Mouse (Mus musculus): ENCODE results near the gene Zeb2. TPM values are rescaled to one million over a fixed set of nuclear protein-coding genes. Genes with fewer than 3 reads are reported as not detected.
"Not testable (repeated sequence)": the region's sequence is repeated elsewhere in the genome, so short reads cannot be mapped to it uniquely, and the experiment has no call there.

The Zeb2 gene
- polyA plus RNA-seq, 1 experiment from 2014 or later, result 50.2 TPM

- Histone ChIP-seq H3K36me3 (no peaks in the 10 kb centered on the region), H3K9ac (replicated peaks) (no peak overlapping the region), H3K27ac (no peak overlapping the region), H3K27me3 (no peaks in the 10 kb centered on the region), H3K4me2 (replicated peaks) (no peak overlapping the region), H3K9me3 (no peaks in the 10 kb centered on the region), H3K4me3 (replicated peaks) (no peak overlapping the region), H3K4me1 (replicated peaks) (no peaks in the 10 kb centered on the region)
- ATAC-seq, result no peak
- 76% methylated on average over 5 of the region's 5 CpGs for WGBS
Observed at GRCm38 (mm10) chr2:45123490-45123889, 6.3 kb upstream of the Zeb2 start.

GRCm38 (mm10) chr2:45118121-45118520, 926 bp upstream of the Zeb2 start:
- WGBS, result 30% methylated on average over 3 of the region's 3 CpGs
- Histone ChIP-seq H3K27me3 (no peaks in the 10 kb centered on the region), H3K9me3 (no peaks in the 10 kb centered on the region), H3K4me1 (replicated peaks) (peaks cover 33% of the 10 kb centered on the region), H3K9ac (replicated peaks) (no peak overlapping the region), H3K4me2 (replicated peaks) (no peak overlapping the region), H3K4me3 (replicated peaks) (no peak overlapping the region), H3K27ac (no peak overlapping the region), H3K36me3 (no peaks in the 10 kb centered on the region)
- ATAC-seq, result no peak

- H3K9ac ChIP-seq (replicated peaks), result peak overlapping the region; percentile 72
- H3K4me2 ChIP-seq (replicated peaks), result peak overlapping the region; percentile 77
- peaks cover 34% of the 10 kb centered on the region for H3K4me1 ChIP-seq (replicated peaks)
- no peaks in the 10 kb centered on the region for H3K36me3 ChIP-seq
- H3K27ac ChIP-seq, result 0 out of 2 replicates have a peak overlapping the region, but pooled peaks have one; percentile 85
- no peaks in the 10 kb centered on the region for H3K27me3 ChIP-seq
- 15% methylated on average over 7 of the region's 7 CpGs for WGBS
- H3K4me3 ChIP-seq (replicated peaks), result peak overlapping the region; percentile 57
- no peaks in the 10 kb centered on the region for H3K9me3 ChIP-seq
- no peak for ATAC-seq
Observed at GRCm38 (mm10) chr2:45117592-45117991, 397 bp upstream of the Zeb2 start.

- H3K4me2 ChIP-seq (replicated peaks), result peak overlapping the region; percentile 77
- peak; percentile 21 for ATAC-seq
- WGBS, result under 1% methylated on average over 25 of the region's 25 CpGs
- peak overlapping the region; percentile 57 for H3K4me3 ChIP-seq (replicated peaks)
- peak overlapping the region; percentile 72 for H3K9ac ChIP-seq (replicated peaks)
- no peaks in the 10 kb centered on the region for H3K27me3 ChIP-seq
- no peaks in the 10 kb centered on the region for H3K36me3 ChIP-seq
- H3K9me3 ChIP-seq, result no peaks in the 10 kb centered on the region
- peak overlapping the region; percentile 85 for H3K27ac ChIP-seq
- H3K4me1 ChIP-seq (replicated peaks), result peaks cover 36% of the 10 kb centered on the region
Observed at GRCm38 (mm10) chr2:45116531-45117024, 617 bp downstream of the Zeb2 start.

GRCm38 (mm10) chr2:45115720-45116495, 1.3 kb downstream of the Zeb2 start:
- Histone ChIP-seq H3K36me3 (no peaks in the 10 kb centered on the region), H3K9ac (replicated peaks) (peak overlapping the region; percentile 72), H3K4me1 (replicated peaks) (peaks cover 40% of the 10 kb centered on the region), H3K9me3 (no peaks in the 10 kb centered on the region), H3K4me3 (replicated peaks) (peak overlapping the region; percentile 57), H3K27me3 (no peaks in the 10 kb centered on the region), H3K4me2 (replicated peaks) (peak overlapping the region; percentile 77), H3K27ac (peak overlapping the region; percentile 85)
- peak; percentile 37; the same call in 1 of the 2 replicates for ATAC-seq
- WGBS, result under 1% methylated on average over 23 of the region's 23 CpGs

- no peak for ATAC-seq
- 2% methylated on average over 6 of the region's 6 CpGs for WGBS
- Histone ChIP-seq H3K27me3 (no peaks in the 10 kb centered on the region), H3K9ac (replicated peaks) (peak overlapping the region; percentile 72), H3K27ac (peak overlapping the region; percentile 85; the same call in 1 of the 2 replicates), H3K4me3 (replicated peaks) (peak overlapping the region; percentile 57), H3K36me3 (no peaks in the 10 kb centered on the region), H3K4me2 (replicated peaks) (peak overlapping the region; percentile 77), H3K4me1 (replicated peaks) (peaks cover 44% of the 10 kb centered on the region), H3K9me3 (no peaks in the 10 kb centered on the region)
Observed at GRCm38 (mm10) chr2:45115211-45115610, 2.0 kb downstream of the Zeb2 start.

- Histone ChIP-seq H3K9me3 (no peaks in the 10 kb centered on the region), H3K9ac (replicated peaks) (peak overlapping the region; percentile 41; the same call in 1 of the 2 replicates), H3K4me3 (replicated peaks) (0 out of 2 replicates have a peak overlapping the region, but pooled peaks have one; percentile 4), H3K27me3 (no peaks in the 10 kb centered on the region), H3K36me3 (no peaks in the 10 kb centered on the region), H3K4me1 (replicated peaks) (peaks cover 44% of the 10 kb centered on the region), H3K4me2 (replicated peaks) (peak overlapping the region; percentile 38), H3K27ac (peak overlapping the region; percentile 51; the same call in 1 of the 2 replicates)
- no peak for ATAC-seq
- 7% methylated on average over 2 of the region's 2 CpGs for WGBS
Observed at GRCm38 (mm10) chr2:45114596-45114995, 2.6 kb downstream of the Zeb2 start.

GRCm38 (mm10) chr2:45113912-45114311, 3.3 kb downstream of the Zeb2 start:
- ATAC-seq, result no peak
- no peaks in the 10 kb centered on the region for H3K36me3 ChIP-seq
- WGBS, result 8% methylated on average over 3 of the region's 3 CpGs
- no peaks in the 10 kb centered on the region for H3K27me3 ChIP-seq
- H3K27ac ChIP-seq, result no peak overlapping the region
- H3K4me2 ChIP-seq (replicated peaks), result peak overlapping the region; percentile 76; the same call in 1 of the 2 replicates
- no peaks in the 10 kb centered on the region for H3K9me3 ChIP-seq
- peaks cover 44% of the 10 kb centered on the region for H3K4me1 ChIP-seq (replicated peaks)
- no peak overlapping the region for H3K4me3 ChIP-seq (replicated peaks)
- H3K9ac ChIP-seq (replicated peaks), result no peak overlapping the region

- H3K9ac ChIP-seq (replicated peaks), result peak overlapping the region; percentile 97
- ATAC-seq, result no peak
- WGBS, result under 1% methylated on average over 24 of the region's 25 CpGs
Observed at GRCm38 (mm10) chr2:45112891-45113683, 4.1 kb downstream of the Zeb2 start.

GRCm38 (mm10) chr2:45112021-45112747, 5.0 kb downstream of the Zeb2 start:
- 2% methylated on average over 9 of the region's 9 CpGs for WGBS
- ATAC-seq, result no peak

More at GRCm38 (mm10) chr2:45112891-45113683, 4.1 kb downstream of the Zeb2 start:
- Histone ChIP-seq H3K4me3 (replicated peaks) (peak overlapping the region; percentile 82), H3K36me3 (no peaks in the 10 kb centered on the region), H3K4me1 (replicated peaks) (peaks cover 51% of the 10 kb centered on the region), H3K27ac (peak overlapping the region; percentile 82), H3K27me3 (no peaks in the 10 kb centered on the region), H3K9me3 (no peaks in the 10 kb centered on the region), H3K4me2 (replicated peaks) (peak overlapping the region; percentile 76)

GRCm38 (mm10) chr2:45111571-45111970, 5.6 kb downstream of the Zeb2 start:
- Histone ChIP-seq H3K4me1 (replicated peaks) (peaks cover 62% of the 10 kb centered on the region), H3K4me2 (replicated peaks) (peak overlapping the region; percentile 76), H3K4me3 (replicated peaks) (peak overlapping the region; percentile 82), H3K9ac (replicated peaks) (peak overlapping the region; percentile 97), H3K27ac (peak overlapping the region; percentile 98)
- not testable (repeated sequence) for H3K9me3 ChIP-seq, ATAC-seq, H3K27me3 ChIP-seq, H3K36me3 ChIP-seq
- WGBS, result 1% methylated on average over 3 of the region's 3 CpGs

More at GRCm38 (mm10) chr2:45112021-45112747, 5.0 kb downstream of the Zeb2 start:
- peak overlapping the region; percentile 82 for H3K4me3 ChIP-seq (replicated peaks)
- H3K27me3 ChIP-seq, result no peaks in the 10 kb centered on the region
- peaks cover 57% of the 10 kb centered on the region for H3K4me1 ChIP-seq (replicated peaks)
- H3K4me2 ChIP-seq (replicated peaks), result peak overlapping the region; percentile 76
- H3K27ac ChIP-seq, result peak overlapping the region; percentile 82
- peak overlapping the region; percentile 97 for H3K9ac ChIP-seq (replicated peaks)
- H3K9me3 ChIP-seq, result no peaks in the 10 kb centered on the region
- no peaks in the 10 kb centered on the region for H3K36me3 ChIP-seq

All from midbrain, embryonic 13.5 days (tissue).